Mouse (Mus musculus) forebrain, postnatal 0 days (tissue): ENCODE results near the gene Phox2b. TPM values are rescaled to one million over a fixed set of nuclear protein-coding genes. Genes with fewer than 3 reads are reported as not detected.

Source experiments
- ATAC-seq: fragments of 200-750 bp; cut with Nextera tagmentation; 2 replicates; pipeline ENCODE4 v1.8.0; 2017; ENCODE audit warnings: mild to moderate bottlenecking, moderate library complexity
- DNase-seq: peaks from one replicate; pipeline ENCODE4 v3.0.0-alpha.2; 2015
- H3K27ac ChIP-seq: fragments of 300-500 bp; sonication (generic); 2 replicates; pipeline ENCODE4 v1.5.1; 2014; ENCODE audit warnings: low read depth, mild to moderate bottlenecking, antibody characterized with exemption, low read length, moderate library complexity, mixed read lengths
- H3K27me3 ChIP-seq: fragments of 300-500 bp; sonication (generic); 2 replicates; pipeline ENCODE4 v1.6.1; 2014; ENCODE audit warnings: mild to moderate bottlenecking, low read length, mixed read lengths; ENCODE audit not compliant: insufficient read depth
- H3K36me3 ChIP-seq: fragments of 300-500 bp; sonication (generic); 2 replicates; pipeline ENCODE4 v1.6.1; 2014; ENCODE audit warnings: mild to moderate bottlenecking, moderate library complexity; ENCODE audit not compliant: insufficient read depth
- H3K4me1 ChIP-seq: fragments of 300-500 bp; sonication (generic); 2 replicates; pipeline ENCODE4 v1.6.1; 2014; ENCODE audit warnings: antibody characterized with exemption; ENCODE audit not compliant: insufficient read depth
- H3K4me2 ChIP-seq: fragments of 300-500 bp; sonication (generic); 2 replicates; pipeline ENCODE4 v1.6.1; 2014; ENCODE audit warnings: low read depth, mild to moderate bottlenecking, moderate library complexity
- H3K4me3 ChIP-seq: fragments of 300-500 bp; sonication (generic); 2 replicates; pipeline ENCODE4 v1.5.1; 2014; ENCODE audit warnings: low read depth, low read length, mixed read lengths
- H3K9ac ChIP-seq: fragments of 300-500 bp; sonication (generic); 2 replicates; pipeline ENCODE4 v1.6.1; 2014; ENCODE audit warnings: mild to moderate bottlenecking
- H3K9me3 ChIP-seq: fragments of 300-500 bp; sonication (generic); 2 replicates; pipeline ENCODE4 v1.6.1; 2016; ENCODE audit warnings: low read length
- CTCF ChIP-seq: sonication (generic); IDR thresholded peaks from 2 replicates; pipeline ENCODE4 v1.5.1; 2016; ENCODE audit warnings: antibody characterized with exemption, control low read depth, low read depth
- WGBS: fragments of 180-500 bp; shearing (Covaris S2); extraction: QIAGEN DNeasy Blood & Tissue Kit; methylation state at CpG from one replicate; pipeline ENCODE4 v1.1.7; 2014; 5-methylcytosine and 5-hydroxymethylcytosine counted together
- microRNA-seq, 2 experiments: library from miRNA; unstranded; fragments of <30 nt; microRNA quantifications; one replicate each; pipeline ENCODE4; 2016
- polyA plus RNA-seq: library from polyadenylated mRNA; unstranded; fragments of >200 nt; fragmentation: Nextera tagmentation; extraction: Ambion mirVana; gene quantifications from 2 replicates; pipeline ENCODE4 v1.2.1, GENCODE M21; 2015
- total RNA-seq: library from RNA; depleted of rRNA; stranded (reverse); fragments of >200 nt; gene quantifications from 2 replicates; pipeline ENCODE4 v1.2.3, GENCODE M21; 2014; rRNA removed

The Phox2b gene
- total and polyA plus RNA-seq, 2 experiments from 2014 or later, result not detected

- Histone ChIP-seq H3K4me1 (no peaks in the 10 kb centered on the region), H3K9me3 (peaks cover 9% of the 10 kb centered on the region), H3K9ac (no peak overlapping the region), H3K27me3 (no peaks in the 10 kb centered on the region), H3K27ac (no peak overlapping the region), H3K36me3 (no peaks in the 10 kb centered on the region), H3K4me3 (no peak overlapping the region), H3K4me2 (no peak overlapping the region)
- ATAC-seq, result no peak
- 35% methylated on average over 6 of the region's 6 CpGs for WGBS
- no peak for DNase-seq
- no peak for TF ChIP-seq CTCF
Measured at GRCm38 (mm10) chr5:67083117-67083516, 16.0 kb downstream of the Phox2b start.

GRCm38 (mm10) chr5:67063596-67063995 lies 35.5 kb downstream of the Phox2b start:
- TF ChIP-seq CTCF, result no peak
- H3K4me2 ChIP-seq, result no peak overlapping the region
- DNase-seq (no peak), ATAC-seq (no peak)
- no peak overlapping the region for H3K27ac ChIP-seq
- H3K27me3 ChIP-seq, result no peaks in the 10 kb centered on the region
- no peaks in the 10 kb centered on the region for H3K36me3 ChIP-seq
- no peak overlapping the region for H3K4me3 ChIP-seq
- H3K9ac ChIP-seq, result no peak overlapping the region
- no peaks in the 10 kb centered on the region for H3K4me1 ChIP-seq
- WGBS, result 90% methylated on average over 9 of the region's 9 CpGs
- H3K9me3 ChIP-seq, result no peaks in the 10 kb centered on the region

- Histone ChIP-seq H3K36me3 (0 out of 2 replicates have a peak, but pooled peaks cover 3% of the 10 kb centered on the region), H3K27ac (no peak overlapping the region), H3K4me1 (no peaks in the 10 kb centered on the region), H3K9me3 (no peaks in the 10 kb centered on the region), H3K9ac (no peak overlapping the region), H3K27me3 (no peaks in the 10 kb centered on the region), H3K4me2 (no peak overlapping the region), H3K4me3 (no peak overlapping the region)
- 50% methylated on average over 3 of the region's 4 CpGs for WGBS
- DNase-seq (no peak), ATAC-seq (0 out of 2 replicates have a peak, but pooled peaks have one; percentile 43)
- no peak for TF ChIP-seq CTCF
Measured at GRCm38 (mm10) chr5:67060519-67060918, 38.6 kb downstream of the Phox2b start.

DNA sequence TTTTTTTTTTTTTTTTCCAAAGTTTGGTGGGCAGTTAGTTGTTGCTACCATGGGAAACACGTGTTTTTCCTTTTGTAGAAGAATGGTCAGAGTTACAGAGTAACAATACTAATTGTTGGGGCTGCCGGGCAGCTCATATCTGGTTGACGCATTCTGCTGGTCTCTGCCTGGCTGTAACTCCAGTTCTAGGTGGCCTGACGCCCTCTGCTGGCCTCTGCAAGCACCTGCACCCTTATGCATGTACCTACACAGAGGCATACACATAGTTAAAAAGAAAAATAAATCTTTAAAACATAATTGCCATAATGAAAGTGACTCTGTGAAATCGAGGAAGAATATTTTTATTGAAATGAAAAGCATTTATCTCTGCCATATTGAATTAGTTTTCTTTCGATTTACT lies 41.3 kb downstream of the Phox2b start:
- no peak overlapping the region for H3K4me3 ChIP-seq
- peak; percentile 38; the same call in 1 of the 2 replicates for TF ChIP-seq CTCF
- no peaks in the 10 kb centered on the region for H3K4me1 ChIP-seq
- no peak for DNase-seq
- 85% methylated on average over 6 of the region's 6 CpGs for WGBS
- H3K4me2 ChIP-seq, result no peak overlapping the region
- no peak overlapping the region for H3K9ac ChIP-seq
- H3K36me3 ChIP-seq, result peaks cover 11% of the 10 kb centered on the region
- H3K9me3 ChIP-seq, result no peaks in the 10 kb centered on the region
- ATAC-seq, result no peak
- no peak overlapping the region for H3K27ac ChIP-seq
- H3K27me3 ChIP-seq, result no peaks in the 10 kb centered on the region

GRCm38 (mm10) chr5:67048003-67048402 lies 51.1 kb downstream of the Phox2b start:
- 12% methylated on average over 4 of the region's 4 CpGs for WGBS
- Histone ChIP-seq H3K4me3 (no peak overlapping the region), H3K27ac (no peak overlapping the region), H3K36me3 (peaks cover 14% of the 10 kb centered on the region), H3K9me3 (no peaks in the 10 kb centered on the region), H3K27me3 (no peaks in the 10 kb centered on the region), H3K4me1 (no peaks in the 10 kb centered on the region), H3K4me2 (no peak overlapping the region), H3K9ac (no peak overlapping the region)
- ATAC-seq (peak; percentile 88), DNase-seq (peak; percentile 88)
- TF ChIP-seq CTCF, result peak; percentile 97

Small RNA genes lying within 50 kb of the gene (microRNA-seq; reads per million reads assigned to microRNA genes)
- gene Gm23841, result 0 reads per million in 2 experiments

Other genes with a start within 250 kb of the Phox2b start
- 58.7 and 73.1 TPM in 2 replicates for gene Tmem33, start 161.3 kb upstream of the Phox2b start, total RNA-seq
- gene Tmem33, start 161.3 kb upstream of the Phox2b start, polyA plus RNA-seq, result 45.0 and 52.5 TPM in 2 replicates
- 83.2 and 102 TPM in 2 replicates for gene Slc30a9, start 207.7 kb upstream of the Phox2b start, total RNA-seq
- gene Slc30a9, start 207.7 kb upstream of the Phox2b start, polyA plus RNA-seq, result 128 and 167 TPM in 2 replicates